Mouse (Mus musculus): ENCODE measurements around the gene Bicra.

Bicra gene

DNA sequence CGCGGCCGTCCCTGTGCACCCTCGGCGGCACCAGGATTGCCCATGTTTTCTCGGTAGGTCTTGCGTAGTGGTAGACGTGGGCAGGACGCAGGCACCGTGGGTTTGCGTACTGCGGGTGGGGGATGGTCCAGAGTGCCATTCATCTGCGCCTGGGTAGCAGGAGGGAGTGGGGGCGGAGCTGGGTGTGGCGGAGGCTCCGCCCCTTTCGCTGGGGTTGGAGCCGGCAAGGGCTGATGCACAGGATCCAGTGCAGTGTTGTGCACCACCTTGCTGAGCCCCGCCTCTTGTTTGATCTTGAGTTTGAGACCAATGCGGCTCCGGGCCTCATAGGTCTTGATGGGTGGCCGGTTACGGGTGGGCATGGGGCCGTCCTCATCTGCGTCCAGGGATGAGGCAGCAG is 75.5 kb downstream of the Bicra start:
- DNase-seq (ENCODE audit: low read depth, low spot score): no peak

DNA sequence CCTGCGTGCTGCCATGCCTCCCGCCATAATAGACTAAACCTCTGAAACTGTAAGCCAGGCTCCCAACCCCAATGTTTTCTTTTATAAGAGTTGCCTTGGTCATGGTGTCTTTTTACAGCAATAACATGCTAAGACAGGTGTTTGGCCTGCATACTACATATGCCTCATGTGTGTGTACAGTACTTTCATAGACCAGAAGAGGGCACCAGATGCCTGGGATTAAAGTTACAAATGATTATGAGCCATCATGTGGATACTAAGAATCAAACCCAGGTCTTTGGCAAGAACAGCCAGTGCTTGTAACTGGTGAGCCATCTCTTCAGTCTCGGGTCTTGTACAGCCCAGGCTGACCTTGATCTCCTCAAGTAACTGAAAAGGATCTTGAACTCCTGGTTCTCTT is 78.0 kb downstream of the Bicra start:
- DNase-seq (ENCODE audit: low read depth, low spot score): no peak

DNA sequence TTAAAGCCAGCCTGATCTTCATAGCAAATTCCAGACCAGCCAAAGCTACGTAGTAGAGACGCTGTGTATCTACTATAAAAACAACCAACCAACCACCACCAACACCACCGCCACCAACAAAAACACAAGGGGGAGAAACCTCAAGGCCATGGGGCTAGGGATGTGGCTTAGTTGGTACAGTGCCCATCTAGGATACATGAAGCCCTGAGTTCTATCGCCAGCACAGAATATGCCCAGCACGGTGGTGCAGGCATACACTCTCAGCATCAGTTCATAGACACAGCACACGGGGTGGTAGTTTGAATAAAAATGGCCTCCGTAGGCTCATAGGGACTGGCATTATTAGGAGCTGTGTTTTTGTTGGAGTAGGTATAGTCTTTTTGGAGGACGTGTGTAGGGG is 79.4 kb downstream of the Bicra start:
- DNase-seq (ENCODE audit: low read depth, low spot score): no peak

DNA sequence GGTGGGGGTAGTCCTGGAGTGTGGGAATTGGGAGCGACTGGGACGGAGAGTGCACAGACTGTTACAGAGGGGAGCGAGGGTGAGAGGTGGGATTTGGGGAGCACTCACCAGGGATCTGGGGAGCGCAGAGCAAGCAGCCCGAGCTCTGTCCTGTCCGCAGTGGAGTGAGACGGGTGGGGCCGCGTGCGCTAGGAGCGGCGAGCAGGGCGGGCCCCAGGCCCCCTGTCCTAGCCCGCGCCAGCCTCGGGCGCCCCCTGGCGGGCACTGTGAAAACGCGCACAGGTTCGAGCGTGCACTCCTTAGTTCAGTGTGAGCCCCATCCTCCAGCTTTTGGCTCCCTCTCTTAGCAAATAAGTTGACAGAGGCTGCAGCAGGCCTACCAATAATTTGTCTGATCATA is 80.4 kb downstream of the Bicra start, which contains the start of gene Ehd2:
Gene Ehd2 (minus strand): TSS at position 256 of the 400 bp plus-strand sequence.
- no peak for DNase-seq (ENCODE audit: low read depth, low spot score)

DNA sequence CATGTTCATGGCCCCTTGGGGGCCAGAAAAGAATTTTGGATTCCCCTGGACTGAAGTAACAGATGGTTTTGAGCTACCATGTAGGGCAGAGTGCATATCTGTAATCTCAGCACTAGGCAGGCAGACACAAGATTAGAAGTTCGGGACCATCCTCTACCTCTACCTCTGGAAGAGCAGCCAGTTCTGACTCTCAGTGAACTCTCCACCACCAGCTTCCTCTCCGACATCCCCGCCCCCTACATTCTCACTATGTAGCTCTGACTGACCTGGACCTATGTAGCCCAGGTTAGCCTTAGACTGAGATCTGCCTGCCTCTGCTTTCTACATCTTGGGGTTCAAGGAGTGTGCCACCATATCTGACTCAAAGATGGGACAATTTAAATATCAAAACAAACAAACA is 81.2 kb downstream of the Bicra start:
- DNase-seq (ENCODE audit: low read depth, low spot score): no peak

DNA sequence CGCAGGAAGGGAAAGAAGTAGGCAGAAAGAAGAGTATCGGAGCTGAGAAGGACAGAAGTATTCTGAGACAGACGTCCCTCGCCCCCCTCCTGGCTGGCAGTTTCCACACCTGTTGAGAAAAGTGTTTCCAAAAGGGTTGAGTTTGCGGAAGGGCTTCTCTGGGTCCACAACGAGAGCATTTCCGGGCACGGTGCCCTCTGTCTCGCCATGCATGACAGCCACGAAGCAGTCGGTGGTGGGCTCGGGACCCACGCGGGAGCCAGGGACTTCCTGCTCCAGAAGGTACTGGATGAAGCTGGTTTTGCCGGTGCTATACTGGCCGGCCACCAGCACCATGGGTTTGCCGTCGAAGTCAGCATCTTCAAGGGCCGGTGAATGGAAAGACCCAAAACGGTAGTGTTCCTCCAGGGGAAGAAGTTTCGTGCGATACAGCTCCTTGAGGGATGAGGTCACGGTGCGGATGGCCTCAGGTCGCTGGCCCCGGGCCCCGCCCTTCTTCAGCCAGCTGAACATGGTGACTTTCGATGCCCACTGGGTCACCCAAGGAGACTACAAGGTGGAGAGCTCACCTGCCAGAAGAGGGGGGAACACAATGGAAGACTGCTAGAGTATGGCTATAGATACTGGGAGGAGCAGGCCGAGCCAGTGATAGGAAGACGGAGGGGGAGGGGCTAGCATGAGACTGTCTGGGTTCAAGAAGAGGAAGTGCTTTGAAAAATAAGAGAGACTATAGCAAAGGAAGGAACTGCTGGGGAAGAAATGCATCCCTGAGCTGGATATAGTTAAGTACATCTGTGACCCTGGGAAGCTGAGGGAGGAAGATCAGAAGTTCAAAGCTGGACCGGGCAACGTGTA is 83.7 kb downstream of the Bicra start:
- no peak for DNase-seq (ENCODE audit: low read depth, low spot score)

DNA sequence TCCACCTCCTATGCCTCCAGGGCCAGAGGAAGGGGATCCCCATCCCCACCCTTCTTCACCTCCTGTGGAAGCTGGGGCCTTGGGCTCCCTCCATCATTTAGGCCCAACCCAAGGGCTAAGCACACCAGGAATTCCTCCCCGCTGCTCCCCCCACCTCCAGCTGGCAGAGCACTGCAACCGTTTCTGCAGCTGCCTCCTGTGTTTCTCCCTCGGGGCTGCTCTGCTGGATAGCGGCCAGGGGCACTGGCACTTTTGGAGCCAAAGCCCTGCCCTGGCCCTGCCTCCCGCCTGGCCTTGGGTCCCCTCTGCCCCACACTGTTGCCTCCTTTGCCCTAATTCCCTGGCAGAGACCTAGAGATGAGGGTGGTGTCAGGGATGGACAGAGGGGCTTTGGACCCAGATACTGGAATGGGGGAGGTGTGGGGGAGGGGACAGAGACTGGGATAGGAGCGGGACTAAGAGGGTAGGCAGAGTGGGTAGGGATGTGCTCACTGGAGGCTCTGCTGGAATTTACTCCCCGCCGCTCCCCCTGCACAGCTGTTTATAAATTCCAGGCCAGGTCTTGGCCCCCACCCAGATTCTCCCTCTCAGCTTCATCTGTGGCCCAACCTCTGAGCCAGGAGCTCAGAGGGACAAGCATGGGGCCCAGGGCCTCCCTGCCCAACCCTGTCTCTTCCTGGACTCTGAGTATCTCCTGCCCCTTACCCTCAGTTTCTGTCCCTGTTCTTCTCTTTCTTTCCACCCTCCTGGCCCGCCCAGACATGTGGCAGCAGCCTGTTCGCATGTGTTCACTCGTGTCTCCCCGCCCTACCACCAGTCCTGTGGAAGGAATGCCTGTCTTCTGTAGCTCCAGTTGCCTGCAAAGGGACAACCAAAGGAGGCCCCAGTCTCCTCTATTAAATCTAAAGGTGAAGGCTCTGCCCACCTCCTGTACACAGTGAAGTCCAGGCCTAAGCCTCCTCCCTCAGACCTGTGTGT is 85.1 kb downstream of the Bicra start:
- no peak for DNase-seq (ENCODE audit: low read depth, low spot score)

DNA sequence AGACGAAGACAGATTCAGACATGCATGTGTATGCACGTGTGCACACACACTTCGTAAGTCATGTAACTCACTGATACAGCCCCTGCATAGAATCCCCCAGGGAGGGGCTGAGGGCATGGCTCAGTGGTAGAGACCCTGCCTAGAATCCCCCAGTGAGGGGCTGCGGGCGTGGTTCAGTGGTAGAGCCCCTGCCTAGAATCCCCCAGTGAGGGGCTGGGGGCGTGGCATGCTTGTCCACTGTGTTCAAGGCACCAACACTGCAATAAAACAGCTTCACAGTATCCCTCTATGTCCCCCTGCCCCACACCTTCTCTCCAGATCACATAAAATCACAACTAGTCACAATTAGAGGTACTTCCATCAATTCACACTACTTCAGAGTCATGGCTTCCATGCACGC is 85.9 kb downstream of the Bicra start:
- DNase-seq (ENCODE audit: low read depth, low spot score): no peak

DNA sequence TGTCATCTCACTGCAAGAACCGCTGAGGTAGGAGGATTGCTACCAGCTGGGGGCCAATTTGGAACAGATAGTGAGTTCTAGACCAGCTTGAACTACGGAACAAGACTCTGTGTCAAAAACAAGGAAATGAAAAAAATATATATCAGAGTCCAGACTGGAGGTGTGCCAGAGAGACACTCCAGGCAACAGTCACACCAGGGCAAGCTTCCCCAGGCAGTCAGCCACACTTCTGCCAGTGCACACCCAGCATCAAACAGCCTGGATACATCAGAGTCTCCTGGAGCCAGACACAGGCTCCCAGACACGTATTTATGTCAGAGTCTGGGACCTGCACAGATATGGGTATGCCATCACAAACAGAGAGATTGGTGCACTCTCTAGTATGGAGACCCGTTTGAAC is 86.5 kb downstream of the Bicra start:
- DNase-seq (ENCODE audit: low read depth, low spot score): no peak

DNA sequence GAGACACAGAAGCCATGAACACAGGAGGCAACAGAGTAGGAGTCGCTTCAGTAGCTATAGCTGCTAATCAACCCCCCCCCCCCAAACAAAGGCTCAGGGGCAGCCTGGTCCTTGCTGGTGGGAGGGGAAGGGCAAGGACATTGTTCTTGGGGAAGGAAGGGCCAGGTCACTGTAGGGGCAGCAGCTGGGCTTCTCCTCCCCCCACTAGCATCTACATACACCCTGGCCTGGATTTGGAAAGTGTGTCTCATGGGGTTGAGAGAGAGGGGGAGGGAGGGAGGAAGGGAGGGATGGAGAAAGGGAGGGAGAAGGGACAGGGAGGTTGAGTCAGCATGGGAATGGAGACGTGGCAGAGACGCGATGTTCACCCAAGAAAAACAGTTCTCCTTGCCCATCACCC is 87.0 kb downstream of the Bicra start:
- DNase-seq (ENCODE audit: low read depth, low spot score): no peak

DNA sequence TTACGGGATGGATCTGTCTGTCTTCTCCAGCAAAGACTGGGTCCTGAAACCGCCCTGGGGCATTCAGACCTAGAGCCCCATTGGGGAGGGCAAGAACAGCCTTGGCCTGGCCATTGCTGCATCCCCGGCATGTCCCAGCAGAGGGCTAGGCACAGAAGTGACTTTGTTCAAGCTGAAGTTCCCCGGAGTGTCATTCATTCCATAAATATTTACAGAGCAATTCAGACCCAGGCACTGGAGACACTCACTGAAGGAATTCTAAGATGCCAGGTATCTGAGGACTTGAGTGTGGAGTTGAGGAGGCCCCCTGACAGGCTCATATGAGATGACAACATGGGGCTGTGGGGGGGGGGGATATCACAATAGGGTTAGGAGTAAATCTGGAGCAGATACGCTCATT is 91.6 kb downstream of the Bicra start:
- DNase-seq (ENCODE audit: low read depth, low spot score): no peak

DNA sequence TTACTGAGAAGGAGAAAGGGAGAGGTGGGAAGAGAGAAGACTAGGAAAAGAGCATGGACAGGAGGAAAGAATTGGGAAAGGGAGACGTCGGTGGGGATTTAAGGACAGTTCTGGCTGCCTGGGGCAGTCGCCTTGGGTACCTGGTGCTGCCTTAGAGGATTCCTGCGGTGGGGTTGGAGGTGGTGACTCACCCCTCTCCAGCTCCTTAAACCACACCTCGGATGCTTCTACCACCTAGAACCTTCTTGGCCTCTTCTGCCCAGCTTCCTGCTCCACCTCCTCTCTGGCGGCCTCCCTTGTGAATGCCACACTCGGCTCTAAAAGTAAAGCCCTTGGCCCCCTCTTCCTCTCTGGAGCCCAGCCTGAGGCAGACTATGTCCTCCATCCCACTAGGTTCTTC is 92.2 kb downstream of the Bicra start:
- no peak for DNase-seq (ENCODE audit: low read depth, low spot score)

DNA sequence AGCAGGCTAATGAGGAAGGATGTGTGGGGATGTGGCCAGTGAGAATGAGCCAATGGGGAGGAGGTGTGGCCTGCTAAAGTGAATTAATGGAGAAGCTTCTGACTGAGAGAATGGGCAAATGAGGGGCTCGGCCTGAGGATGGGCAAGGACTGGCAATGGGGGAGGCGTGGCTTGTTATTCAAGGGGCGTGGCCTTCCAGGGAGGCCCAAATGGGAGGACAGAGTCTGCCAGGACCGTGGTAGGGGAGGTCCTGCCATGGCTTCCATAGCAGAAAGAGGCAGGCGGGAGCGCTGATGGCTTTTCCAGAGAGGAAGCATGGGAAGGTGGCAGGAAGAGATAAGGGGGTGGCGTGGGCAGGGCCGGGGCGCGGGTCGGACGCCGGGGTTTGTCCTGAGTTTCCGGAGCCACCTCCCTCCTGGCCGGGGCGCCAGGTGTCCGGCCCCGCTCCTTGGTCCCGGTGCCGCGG is 92.7 kb downstream of the Bicra start:
- no peak for DNase-seq (ENCODE audit: low read depth, low spot score)

DNA sequence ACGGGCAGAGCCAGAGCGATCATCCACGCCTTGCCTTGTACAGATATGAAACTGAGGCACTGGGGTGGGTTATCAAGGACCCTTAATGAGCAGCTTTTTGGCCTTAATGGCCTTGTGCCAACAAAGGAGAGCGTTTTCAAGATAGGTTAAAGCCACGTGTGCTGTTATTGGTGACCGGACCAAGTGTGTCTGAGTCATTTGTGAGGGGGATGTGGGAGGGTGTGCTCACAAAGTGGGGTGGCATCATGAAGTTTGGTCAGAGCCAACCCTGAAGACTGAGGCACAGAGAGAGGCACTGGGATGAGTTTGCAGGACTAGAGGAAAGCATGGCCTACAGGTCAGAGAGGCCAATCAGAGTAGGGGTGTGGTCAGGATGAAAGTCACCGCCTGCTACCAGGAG is 93.3 kb downstream of the Bicra start:
- DNase-seq (ENCODE audit: low read depth, low spot score): no peak

DNA sequence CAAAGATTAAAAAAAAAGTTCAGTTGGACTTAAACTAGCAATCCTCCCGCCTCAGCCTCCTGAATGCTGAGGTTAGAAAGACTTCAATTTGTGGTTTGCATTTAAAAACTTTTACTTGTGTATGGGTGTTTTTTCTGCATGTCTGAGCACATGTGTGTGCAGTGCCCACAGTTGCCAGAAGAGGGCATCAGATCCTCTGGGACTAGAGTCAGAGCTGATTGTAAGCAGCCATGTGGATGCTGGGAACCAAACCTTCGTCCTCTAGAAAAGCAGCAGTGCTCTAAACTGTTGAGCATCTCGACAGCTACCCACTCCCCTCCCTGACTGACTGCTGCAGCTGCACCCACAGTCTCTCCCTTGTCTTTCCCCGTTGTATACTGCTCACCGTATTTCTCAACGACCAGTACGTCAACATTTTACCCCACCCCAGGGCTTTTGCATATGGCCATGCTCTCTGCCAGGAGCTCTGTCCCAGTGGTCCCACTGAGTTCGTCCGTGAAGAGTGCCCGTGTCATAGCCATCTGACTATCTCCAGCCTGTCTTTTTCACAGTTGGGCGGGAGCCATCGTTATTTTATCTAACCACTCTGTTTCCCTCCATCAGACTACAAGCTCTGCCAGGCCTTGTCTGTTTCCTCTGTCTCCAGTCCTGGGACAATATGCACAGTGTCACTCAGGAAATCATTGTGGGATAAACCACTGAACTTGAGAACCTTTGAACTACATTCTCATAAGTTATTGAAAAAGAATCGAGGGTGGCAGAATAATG is 94.2 kb downstream of the Bicra start:
- no peak for DNase-seq (ENCODE audit: low read depth, low spot score)

DNA sequence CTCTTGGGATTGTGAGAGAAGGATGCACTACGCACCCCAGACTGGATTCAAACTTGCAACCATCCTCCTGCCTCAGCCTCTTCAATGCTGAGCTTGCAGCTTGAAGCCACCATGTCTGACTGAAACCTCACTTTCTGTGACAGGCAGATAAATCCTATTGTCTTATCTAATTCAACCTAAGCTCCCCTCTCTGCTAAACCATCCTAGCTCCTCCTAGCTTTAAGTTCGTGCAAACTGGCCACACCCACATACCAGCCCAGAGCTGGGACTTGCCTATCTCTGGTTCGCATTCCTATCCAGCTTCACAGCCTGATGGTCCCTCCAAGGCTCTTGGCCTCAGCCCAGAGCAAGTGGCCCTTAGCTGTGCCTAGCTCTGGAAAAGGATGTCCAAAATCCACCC is 95.3 kb downstream of the Bicra start:
- no peak for DNase-seq (ENCODE audit: low read depth, low spot score)

DNA sequence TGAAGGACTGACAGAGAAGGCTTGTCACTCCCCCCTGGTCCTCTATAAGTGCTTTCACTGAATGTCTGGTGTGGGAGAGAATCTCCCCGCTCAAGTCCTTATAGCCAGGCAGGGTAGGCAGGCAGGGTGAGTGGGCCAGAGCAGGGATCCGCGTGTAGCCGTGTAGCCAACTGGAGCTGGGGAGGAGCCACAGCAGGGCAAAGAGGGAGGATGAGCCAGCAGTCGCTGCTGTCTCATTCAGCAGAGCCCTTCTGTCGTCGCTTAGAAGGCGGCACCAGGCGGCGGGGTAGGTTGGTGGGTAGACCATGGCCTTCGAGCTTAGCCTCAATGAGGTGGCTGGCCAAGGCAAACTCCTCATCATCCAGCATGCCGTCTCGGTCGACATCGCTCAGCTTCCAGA is 97.7 kb downstream of the Bicra start:
- DNase-seq (ENCODE audit: low read depth, low spot score): no peak

DNA sequence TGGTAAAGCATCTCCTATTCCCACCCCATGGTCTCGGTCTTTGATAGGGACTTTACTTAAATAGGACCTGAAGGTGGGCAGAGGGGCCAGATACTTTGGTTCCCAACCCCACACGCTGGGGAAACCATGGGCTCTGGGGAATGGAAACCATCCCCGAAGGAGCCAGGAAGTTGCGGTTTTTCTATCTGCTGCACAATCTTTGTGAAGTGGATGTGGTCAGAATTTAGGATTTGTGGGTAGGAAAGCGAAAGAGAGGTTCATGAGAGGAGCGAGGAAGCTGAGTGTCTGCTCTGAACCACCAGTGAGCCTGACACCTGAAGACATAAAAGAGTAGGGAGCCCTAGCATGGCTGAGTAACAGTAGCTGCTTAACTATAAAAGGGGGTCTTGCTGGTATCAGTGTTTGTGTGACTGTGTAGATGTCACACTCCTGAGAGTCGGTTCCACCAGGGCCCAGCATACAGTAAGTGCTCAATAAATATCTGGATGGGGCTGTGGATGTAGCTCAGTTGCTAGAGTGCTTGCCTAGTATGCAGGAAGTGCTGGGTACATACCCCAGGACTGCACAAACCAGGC is 98.4 kb downstream of the Bicra start:
- no peak for DNase-seq (ENCODE audit: low read depth, low spot score)

DNA sequence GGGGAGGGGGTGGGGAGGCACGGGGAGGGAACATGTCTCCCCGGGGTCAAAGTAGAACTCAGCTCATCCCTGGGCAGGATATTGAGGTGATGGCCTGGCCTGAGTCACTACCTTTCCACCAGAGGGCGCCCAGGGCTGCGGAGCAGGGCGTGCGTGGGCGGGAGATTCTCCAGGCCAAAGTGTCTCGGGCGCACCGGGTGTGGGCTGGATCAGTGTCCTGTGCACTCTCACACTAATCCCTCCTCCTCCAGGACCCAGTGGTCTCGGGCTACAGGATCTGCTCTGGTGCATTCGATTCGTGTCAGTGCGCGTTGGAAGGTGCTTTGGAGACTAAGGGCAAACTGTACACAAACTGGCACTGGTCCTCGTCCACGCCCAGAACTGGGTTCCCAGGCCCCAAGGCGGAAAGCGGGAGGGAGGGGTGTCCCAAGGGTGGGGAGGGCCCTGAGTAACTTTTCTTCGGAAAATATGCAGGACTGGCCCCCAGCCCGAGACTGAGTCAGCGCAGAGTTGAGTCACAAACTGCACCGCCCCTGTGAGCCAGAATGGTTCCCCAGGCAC is 99.3 kb downstream of the Bicra start:
- no peak for DNase-seq (ENCODE audit: low read depth, low spot score)

DNA sequence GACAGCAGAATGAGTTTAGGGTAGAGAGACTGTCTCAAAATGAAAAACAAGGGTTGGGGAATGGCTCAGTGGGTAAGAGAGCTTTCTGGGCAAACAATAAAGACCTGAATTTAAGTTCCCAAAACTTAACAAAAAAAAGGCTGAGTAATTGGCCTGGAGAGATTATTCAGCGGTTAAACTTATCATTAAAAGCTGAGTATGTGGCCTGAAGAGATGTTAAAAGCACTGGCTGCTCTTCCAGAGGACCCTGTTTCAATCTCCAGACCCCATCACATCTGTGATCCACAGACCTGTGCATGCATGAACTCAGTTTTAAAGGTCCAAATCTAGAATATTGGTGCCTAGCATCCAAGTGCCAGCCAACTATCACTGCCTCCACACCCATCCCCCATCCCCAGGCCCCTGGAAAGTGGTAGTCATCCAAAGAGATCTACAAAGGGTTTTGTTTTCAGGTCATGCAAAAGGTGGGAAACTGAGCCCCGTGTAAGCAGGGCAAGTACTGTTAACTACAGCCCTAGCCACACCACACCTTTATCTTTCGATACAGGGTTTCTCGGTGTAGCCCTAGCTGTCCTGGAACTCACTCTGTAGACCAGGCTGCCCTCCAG is 100.0 kb downstream of the Bicra start:
- DNase-seq (ENCODE audit: low read depth, low spot score): no peak

Data from telencephalon, adult 2 months (tissue).